Mouse (Mus musculus) cerebellum, adult 11-12 months (tissue): ENCODE data around the gene Gm21900.
A peak's percentile ranks its signal among the peaks of the same experiment; 100 is the strongest.
"Not testable (repeated sequence)": the region's sequence is repeated elsewhere in the genome, so short reads cannot be mapped to it uniquely, and the experiment has no call there.

Experiments used
- DNase-seq: peaks from one replicate; pipeline ENCODE4 v3.0.0; 2022

Gene Gm21900

DNA sequence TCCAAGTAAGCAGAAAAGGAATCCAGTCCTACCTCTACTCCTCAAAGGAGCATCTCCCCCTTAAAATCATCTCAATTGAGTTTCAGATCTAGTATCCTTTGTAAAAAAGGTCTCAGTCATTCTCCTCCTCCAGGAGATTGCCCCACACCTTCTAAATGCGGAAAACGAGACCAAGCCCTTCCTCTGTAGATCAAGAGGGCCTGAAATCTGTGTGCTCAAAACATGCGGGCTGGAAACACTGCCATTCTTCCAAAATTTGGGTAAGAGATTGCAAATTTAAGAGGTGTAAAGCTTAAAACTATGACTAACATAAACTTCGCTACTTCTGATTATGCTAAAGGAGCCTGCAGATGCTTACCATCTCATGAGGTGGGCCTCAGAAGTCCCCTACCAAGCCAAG, at the start of gene Gm21900:
Gm21900 (plus strand) TSS at position 301 of the 400 bp plus-strand sequence.
- not testable (repeated sequence) for DNase-seq

DNA sequence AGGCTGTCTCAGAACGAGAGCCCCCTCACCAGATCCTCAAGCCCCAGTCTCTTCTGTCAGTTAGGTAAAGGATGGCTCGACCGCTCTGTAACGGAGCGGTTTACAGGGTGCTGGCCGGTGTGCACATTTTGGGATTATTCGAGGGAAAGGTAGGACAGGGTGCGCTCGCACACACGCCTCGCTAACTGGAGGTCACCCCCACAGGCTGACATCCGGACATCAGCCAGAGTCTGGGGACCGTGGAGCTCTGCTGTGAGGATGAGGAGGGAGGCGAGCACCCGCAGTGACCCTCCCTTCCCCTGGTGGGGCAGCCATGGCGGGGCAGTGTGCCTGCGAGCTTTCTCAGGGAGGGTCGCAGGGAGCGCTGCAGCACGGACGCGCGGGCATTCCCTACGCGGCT, 27.4 kb downstream of the Gm21900 start:
- peak; percentile 20 for DNase-seq
